In genomic region chr6:31219736-31220135, GRCm38 (mm10) we compare ENCODE assay signal across 7 mouse cellular contexts.
DNase-seq lines count a peak whose midpoint lies in the region; ATAC-seq and TF ChIP-seq lines count a peak whose summit lies in the region.

No protein-coding gene starts in this region.

- no peaks in the 10 kb centered on the region for H3K9me3 ChIP-seq in megakaryocyte, embryonic 14.5 days
- H3K9me3 ChIP-seq in embryonic facial prominence, embryonic 12.5 days, result no peaks in the 10 kb centered on the region
- no peaks in the 10 kb centered on the region for H3K9me3 ChIP-seq in intestine, postnatal 0 days (ENCODE audit: control insufficient read depth)

- H3K9ac ChIP-seq in embryonic facial prominence, embryonic 12.5 days, result 0 out of 2 replicates have a peak overlapping the region, but pooled peaks have one; percentile 20
- H3K9ac ChIP-seq in intestine, postnatal 0 days (ENCODE audit: low read depth, low read length), result no peak overlapping the region

- H3K27ac ChIP-seq in embryonic facial prominence, embryonic 12.5 days, result no peak overlapping the region
- no peak overlapping the region for H3K27ac ChIP-seq in intestine, postnatal 0 days (ENCODE audit: low read depth, low read length)

- H3K27me3 ChIP-seq in megakaryocyte, embryonic 14.5 days (replicated peaks), result no peaks in the 10 kb centered on the region
- H3K27me3 ChIP-seq in embryonic facial prominence, embryonic 12.5 days, result peaks cover 67% of the 10 kb centered on the region
- peaks cover 51% of the 10 kb centered on the region for H3K27me3 ChIP-seq in intestine, postnatal 0 days (replicated peaks; ENCODE audit: control insufficient read depth, insufficient read depth, low read length)

- peak overlapping the region; percentile 98 for H3K4me3 ChIP-seq in megakaryocyte, embryonic 14.5 days (replicated peaks)
- peak overlapping the region; percentile 36 for H3K4me3 ChIP-seq in embryonic facial prominence, embryonic 12.5 days
- H3K4me3 ChIP-seq in intestine, postnatal 0 days (ENCODE audit: low read depth, low read length), result peak overlapping the region; percentile 27

- 30% methylated on average over 3 of the region's 3 CpGs for WGBS in embryonic facial prominence, embryonic 12.5 days
- WGBS in intestine, postnatal 0 days, result 44% methylated on average over 3 of the region's 3 CpGs

- TF ChIP-seq CTCF in intestine, postnatal 0 days (IDR thresholded peaks at IDR 0.05; ENCODE audit: low read depth), result no peak

- DNase-seq in skeletal muscle tissue, adult 2 months (ENCODE audit: low read depth, low spot score), result peak; percentile 44
- DNase-seq in gastrocnemius, adult 18-20 months (ENCODE audit: low spot score), result no peak
- no peak for DNase-seq in urinary bladder, postnatal 4 days (ENCODE audit: low spot score in 2 of 2)

- ATAC-seq in megakaryocyte, adult 5-6 weeks (ENCODE audit: poor library complexity, severe bottlenecking), result no peak
- no peak for ATAC-seq in embryonic facial prominence, embryonic 12.5 days (ENCODE audit: insufficient number of reproducible peaks, insufficient read depth, low FRiP score, low TSS enrichment)
- ATAC-seq in intestine, postnatal 0 days, result no peak

- peaks cover under 1% of the 10 kb centered on the region for H3K36me3 ChIP-seq in megakaryocyte, embryonic 14.5 days (replicated peaks; ENCODE audit: low read length)
- no peaks in the 10 kb centered on the region for H3K36me3 ChIP-seq in embryonic facial prominence, embryonic 12.5 days
- H3K36me3 ChIP-seq in intestine, postnatal 0 days (ENCODE audit: control insufficient read depth, insufficient read depth), result no peaks in the 10 kb centered on the region

- peaks cover 60% of the 10 kb centered on the region for H3K4me1 ChIP-seq in megakaryocyte, embryonic 14.5 days
- H3K4me1 ChIP-seq in embryonic facial prominence, embryonic 12.5 days, result peaks cover 27% of the 10 kb centered on the region
- H3K4me1 ChIP-seq in intestine, postnatal 0 days (replicated peaks; ENCODE audit: control insufficient read depth, insufficient read depth, low read length), result peaks cover 9% of the 10 kb centered on the region; the same call in 1 of the 2 replicates

- H3K4me2 ChIP-seq in embryonic facial prominence, embryonic 12.5 days (replicated peaks), result peak overlapping the region; percentile 72
- H3K4me2 ChIP-seq in intestine, postnatal 0 days (replicated peaks; ENCODE audit: low read depth), result peak overlapping the region; percentile 63

Comparison
In these comparisons a context has a peak if more than half of its experiments do, and no peak if none do; other contexts are left out.
1. H3K4me3 ChIP-seq: peak in every context shown above with its lines; median percentile 98 in megakaryocyte, embryonic 14.5 days; 36 in embryonic facial prominence, embryonic 12.5 days; 27 in intestine, postnatal 0 days.